Mouse (Mus musculus) C2C12 (cell line): ENCODE measurements around the gene Mepce.

Source experiments
- CEBPB ChIP-seq: IDR thresholded peaks from one replicate; pipeline ENCODE4 v1.6.1; 2011; ENCODE audit warnings: low read depth, mild to moderate bottlenecking, control low read depth, moderate library complexity
- CTCF ChIP-seq: IDR thresholded peaks from one replicate; pipeline ENCODE4 v1.5.1; 2011; ENCODE audit not compliant: control insufficient read depth, insufficient read depth, insufficient read length
- FOSL1 ChIP-seq: IDR thresholded peaks from one replicate; pipeline ENCODE4 v1.8.0; 2011; ENCODE audit warnings: mild to moderate bottlenecking, low read length; ENCODE audit not compliant: poor library complexity, insufficient read depth, severe bottlenecking
- MYOD1 ChIP-seq: IDR thresholded peaks from one replicate; pipeline ENCODE4 v1.6.1; 2011; ENCODE audit warnings: low read depth; ENCODE audit not compliant: control insufficient read depth, insufficient read length

DNA sequence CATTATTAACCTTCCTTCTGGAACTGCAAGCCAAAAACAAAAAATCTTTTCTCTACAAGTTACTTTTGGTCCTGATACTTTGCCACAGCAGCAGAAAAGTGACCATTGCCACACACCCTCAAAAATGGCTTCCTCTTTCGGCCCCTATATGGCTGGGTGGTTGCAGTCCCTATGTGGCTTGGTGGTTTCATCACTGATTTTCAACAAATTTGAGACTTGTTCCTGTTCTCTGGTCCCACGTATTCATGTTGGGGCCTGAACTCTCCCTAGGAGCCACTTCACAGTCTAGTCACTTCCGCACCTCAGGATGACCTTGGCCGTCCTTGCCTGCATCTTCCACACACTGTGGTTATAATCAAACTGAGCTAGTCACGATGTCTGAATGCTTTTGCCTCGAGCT, 41.2 kb upstream of the Mepce start:
- TF ChIP-seq CTCF (no peak), MYOD1 (no peak), CEBPB (no peak), FOSL1 (no peak)
